Mouse (Mus musculus): Measurements from ENCODE around the gene Ckap2l.
A peak's percentile ranks its signal among the peaks of the same experiment; 100 is the strongest.

Gene Ckap2l

DNA sequence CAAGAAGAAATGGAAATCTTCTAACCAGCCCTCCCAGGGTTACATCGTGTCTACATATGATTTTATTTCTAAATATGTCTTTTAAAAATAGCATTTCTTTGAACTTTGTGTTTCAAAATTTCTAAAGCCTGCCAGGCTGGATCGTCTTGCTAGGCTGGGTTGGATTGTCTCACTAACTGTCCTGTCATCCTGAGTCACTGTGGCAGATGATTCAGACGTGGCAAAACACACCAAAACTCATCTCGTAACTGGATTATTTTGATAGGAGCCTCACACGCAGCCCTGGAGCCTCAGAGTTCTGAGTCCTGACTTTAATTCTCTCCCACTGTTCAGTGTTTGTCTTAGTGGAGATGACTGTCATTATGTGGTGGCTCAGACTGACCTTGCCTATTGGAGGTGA lies 33.9 kb downstream of the Ckap2l start:
- no peak for DNase-seq (ENCODE audit: low spot score)

DNA sequence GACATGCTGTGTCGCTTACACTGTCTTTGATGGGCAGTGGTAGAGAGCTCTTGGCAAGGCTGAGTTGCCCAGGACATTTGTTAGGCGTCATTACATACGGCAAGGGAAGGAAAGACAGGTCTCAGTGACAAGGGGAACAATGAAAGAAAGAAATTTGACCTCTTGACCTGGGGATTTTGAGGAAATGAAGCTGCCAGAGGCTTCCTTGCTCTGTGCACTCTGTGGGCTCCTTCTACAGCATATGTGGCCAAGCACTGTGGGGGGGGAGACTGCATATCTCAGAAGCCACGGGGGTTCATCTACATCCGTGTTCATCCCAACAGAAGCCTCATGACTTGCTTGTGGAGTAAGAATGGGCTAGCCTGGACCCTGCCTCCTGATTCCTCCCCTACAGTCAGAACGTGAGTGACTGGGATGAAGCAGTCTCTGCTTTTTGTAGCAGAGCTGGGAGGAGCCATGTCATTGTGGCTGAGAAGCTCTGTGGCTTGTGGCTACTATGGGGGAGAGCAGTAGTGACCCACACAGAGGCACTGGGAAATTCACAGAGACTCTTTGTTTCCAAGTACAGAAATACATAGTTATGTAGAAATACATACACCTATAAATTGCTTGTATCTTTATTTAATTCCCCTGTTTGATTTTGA lies 35.7 kb downstream of the Ckap2l start:
- no peak for DNase-seq (ENCODE audit: low spot score)

DNA sequence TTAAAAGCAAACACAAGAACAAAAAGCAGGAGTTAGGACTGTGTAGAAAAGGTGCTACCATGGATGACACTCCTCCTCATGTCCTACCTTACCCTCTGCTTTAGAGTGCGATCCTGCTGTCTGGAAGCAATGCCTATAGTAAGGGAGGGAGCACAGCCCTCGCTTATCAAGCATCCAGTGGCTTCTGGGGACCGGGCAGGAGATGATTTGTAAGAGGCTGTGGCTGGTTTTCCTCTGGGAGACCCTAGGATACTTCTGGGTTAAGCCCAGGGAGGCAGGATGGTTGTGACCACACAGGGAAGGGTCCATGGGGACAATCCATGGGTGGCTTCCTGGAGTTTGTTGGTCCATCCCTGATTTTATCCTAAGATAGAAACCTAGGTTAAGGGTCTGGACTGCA lies 36.4 kb downstream of the Ckap2l start:
- no peak for DNase-seq (ENCODE audit: low spot score)

DNA sequence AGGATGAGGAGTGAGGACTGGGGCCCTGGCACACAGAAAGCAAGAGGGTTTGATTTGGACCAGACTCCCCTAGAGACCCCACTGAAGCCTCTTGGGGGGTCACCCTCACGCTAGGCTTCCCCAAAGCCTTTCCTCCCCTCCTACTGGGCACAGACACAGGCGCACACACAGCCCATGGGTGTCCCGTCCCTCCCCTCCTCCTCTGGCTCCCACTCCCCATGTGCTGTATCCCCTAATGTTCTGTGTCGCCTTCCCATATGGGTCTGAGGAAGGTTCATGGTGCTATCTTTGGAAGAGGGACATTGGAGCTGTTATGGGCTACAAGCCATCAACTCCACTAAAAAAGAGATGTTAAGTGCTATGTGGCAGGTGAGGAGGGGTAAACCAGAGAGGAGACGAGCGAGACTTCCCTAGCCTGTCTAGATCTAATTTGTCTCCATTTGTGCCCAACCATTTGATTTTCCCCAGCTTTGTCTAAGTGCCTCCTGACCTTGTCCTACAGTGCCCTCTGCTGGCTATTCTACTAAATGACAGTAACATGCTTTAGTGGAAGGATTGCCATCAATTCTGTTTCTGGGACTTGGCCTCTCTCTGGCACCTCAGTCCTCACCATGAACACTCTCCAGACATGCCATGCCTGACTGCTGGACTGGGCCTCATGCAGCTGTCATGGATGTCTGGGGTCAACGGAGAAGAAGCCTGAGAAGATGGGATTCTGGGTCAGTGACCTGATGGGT lies 38.4 kb downstream of the Ckap2l start:
- peak; percentile 40 for DNase-seq (ENCODE audit: low spot score)

DNA sequence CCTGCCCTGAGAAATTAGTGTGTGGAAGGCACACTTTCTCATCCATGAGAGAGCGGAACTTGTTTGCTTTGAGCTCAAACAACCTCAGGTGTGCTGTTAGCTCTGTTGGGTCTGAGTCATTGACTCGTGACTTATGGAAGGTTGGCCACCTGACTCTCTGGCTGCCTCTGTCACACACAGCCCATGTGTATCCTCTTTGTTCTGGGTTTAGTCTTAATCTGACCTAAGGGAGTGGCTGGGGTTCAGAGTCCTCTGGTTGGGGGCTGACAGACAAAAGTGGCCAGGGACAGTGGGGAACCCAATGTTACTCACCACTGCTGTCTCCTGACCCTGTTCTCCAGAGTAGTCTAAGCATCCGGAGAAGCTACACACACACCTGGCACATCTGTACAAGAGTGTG lies 39.0 kb downstream of the Ckap2l start:
- no peak for DNase-seq (ENCODE audit: low spot score)

DNA sequence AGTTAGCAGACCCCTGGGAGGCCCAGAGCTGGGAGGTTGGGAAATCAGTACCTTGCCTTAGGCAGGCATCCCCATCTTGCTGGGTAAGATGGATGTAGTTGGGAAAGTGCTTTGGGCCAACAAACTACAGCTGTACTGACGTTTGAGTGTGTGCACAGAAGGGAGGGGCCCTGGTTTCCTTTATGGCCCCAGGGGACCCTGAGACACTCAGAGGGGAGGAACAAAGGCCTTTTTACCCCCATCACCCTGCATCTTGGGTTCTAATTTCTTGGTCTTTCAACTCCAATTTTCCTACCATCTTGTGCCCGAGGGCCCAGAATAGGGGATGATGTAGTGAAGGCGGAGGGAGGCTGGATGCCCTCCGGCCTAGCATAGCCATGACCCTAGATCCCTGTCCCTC lies 41.0 kb downstream of the Ckap2l start:
- no peak for DNase-seq (ENCODE audit: low spot score)

DNA sequence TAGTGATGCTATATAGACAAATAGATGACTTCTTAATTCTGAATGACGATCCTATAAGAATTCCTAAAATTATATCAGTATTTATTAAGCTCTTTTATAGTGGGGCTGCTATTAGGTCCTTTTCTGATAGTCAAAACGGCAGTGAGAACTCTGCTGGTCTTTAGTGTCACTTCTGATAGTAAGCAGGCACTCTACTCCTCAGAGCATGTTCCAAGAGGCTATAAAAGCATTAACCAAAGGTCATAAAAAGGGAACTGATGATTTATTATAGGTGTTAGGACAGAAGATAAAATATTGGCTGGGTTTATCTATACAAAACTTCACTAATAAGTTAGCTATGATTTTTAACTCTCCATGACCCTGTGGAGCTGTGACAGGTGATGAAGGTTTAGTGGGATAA lies 42.9 kb downstream of the Ckap2l start:
- DNase-seq (ENCODE audit: low spot score): no peak

DNA sequence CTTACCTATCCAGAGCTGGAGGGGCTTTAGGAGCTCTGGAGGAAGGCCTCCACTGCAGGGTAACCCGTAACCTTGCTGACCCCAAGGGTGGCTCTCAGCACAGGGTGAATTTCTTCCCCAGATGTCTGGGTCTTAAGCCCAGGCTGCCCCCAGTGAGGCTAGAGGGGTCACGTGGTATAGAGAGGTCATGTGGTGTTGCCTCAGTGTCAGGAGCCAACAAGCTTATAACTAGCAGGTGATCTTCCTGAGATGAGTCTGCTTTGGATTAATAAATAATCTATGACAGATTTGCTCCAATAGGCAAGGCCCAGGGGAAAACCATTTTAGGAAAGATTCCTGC lies 43.4 kb downstream of the Ckap2l start:
- no peak for DNase-seq (ENCODE audit: low spot score)

DNA sequence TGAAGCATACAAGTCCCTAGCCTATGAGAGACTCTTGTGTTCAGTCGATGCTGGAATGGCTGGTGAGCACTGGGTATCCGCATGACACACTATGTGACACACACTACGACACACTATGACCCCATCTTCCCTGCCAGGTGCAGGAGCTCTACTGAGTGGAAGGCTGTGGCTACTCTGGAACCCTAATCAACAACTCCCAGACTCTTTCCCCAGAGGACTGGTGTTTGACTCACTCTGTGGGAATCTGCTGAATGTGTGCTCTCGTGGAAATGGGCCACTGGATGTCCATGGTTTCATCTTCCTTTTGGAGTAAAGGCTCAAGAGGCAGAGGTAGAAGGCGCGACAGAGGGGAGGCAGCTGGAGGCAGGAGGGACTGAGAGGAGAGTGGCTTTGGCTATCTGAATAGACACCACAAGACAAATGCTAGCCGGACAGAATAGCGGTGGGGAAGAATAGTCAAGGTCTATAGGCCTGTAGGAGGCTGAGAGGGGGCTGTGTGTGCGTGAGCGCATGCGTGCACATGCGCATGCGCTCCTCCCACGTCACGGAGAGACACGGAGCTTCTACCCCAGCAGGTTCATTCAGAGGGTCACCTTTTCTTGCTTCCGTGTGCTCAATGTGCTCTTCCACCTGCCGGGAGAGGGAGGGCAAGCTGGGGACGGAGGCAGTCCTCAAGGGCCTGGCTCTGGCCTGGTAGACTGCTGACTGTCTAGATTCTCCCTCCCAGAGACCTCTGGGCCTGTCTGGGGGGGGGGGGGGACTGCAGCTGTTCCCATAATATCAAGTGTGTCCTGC lies 44.0 kb downstream of the Ckap2l start:
- DNase-seq (ENCODE audit: low spot score): no peak

DNA sequence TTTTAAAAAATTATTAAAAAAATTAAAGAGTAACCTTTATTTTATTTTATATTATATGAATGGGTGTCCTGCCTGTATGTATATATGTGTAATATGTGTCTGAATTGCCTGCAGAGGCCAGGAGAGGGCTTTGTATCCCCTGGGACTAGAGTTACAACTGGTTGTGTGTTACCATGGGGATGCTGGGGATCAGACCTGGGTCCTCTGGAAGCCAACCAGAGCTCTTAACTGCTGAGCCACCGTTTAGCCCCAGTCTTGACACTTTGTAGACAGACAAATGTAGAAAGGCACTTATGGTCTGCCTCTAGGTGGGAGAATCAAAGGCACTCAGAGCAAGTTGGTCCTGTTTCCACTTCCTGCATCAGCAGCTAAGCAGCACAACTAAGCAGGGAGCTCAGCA lies 47.7 kb downstream of the Ckap2l start:
- no peak for DNase-seq (ENCODE audit: low spot score)

DNA sequence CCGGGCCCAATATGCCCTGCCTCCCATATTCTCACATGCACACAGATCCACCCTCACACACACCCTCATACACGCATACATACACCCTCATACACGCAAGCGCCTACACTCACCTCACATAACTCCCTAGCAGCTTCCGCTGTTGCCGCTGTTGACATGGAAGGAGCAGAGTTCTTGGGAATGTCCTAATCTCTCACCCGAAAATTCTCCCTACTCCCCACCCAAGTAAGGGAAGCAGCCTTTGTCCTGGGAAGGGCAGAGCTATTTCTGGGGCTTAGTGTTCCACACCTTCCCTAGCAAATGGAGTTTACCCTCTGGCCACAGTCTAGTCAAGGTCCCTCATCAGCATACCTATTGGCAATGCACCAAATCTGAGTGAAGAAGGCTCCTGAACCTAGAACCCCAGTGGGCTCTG lies 49.3 kb downstream of the Ckap2l start:
- DNase-seq (ENCODE audit: low spot score): no peak

DNA sequence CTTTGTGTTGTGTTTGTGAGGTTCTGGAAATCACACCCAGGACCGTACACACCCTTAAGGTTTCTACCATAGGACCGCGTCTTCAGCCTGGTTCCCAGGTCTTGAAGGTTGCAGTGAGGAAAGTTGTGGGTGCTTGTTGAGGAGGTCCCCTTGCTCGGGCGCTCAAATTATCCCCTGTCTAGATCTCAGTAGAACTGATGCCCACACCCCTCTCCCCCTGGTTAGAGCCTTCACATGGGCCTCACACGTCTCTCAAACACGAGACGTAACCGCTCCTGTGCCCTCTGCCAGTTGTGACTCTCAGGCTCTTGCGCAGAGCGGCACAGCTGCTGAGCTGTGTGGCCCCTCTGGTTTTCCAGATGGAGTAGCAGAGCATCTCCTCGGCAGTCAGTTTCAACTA lies 50.1 kb downstream of the Ckap2l start:
- no peak for DNase-seq (ENCODE audit: low spot score)

DNA sequence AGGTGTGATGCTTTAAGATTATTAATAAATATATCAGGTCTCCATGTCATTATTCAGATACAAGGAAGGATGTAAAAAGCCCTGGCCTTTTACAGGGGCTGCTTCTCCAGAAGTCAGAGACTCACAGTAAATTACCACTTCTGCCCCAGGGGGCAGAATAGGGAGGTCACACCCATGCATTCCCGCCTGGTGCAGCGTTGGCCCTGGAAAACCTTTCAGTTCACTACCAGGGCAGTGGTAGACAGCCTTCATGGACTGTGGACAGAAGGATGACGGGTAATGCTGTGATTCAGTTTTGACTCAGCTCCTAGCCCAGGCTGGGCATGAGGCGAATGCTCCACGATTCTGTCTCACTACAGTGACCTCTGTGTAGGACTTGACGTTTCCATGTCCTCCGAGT lies 50.6 kb downstream of the Ckap2l start:
- no peak for DNase-seq (ENCODE audit: low spot score)

DNA sequence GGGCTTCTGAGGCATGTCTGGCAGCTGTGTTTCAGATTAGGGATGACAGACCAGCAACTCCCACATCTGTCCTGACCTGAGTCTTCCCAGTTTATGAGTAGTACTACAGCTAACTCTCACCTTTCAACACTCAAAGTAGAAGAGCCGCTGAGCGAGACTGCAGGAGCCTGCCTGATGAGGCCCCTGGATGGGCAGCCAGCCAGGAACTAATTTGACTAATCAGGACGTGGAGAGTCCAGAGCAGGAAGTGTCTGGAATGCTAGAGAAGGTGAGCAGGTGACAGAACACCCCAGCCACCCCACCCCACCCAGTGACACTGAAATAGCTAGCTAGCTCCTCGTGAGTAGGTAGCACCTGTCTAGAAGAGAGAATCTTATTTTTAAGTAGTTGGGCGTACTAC lies 51.4 kb downstream of the Ckap2l start:
- DNase-seq (ENCODE audit: low spot score): no peak

DNA sequence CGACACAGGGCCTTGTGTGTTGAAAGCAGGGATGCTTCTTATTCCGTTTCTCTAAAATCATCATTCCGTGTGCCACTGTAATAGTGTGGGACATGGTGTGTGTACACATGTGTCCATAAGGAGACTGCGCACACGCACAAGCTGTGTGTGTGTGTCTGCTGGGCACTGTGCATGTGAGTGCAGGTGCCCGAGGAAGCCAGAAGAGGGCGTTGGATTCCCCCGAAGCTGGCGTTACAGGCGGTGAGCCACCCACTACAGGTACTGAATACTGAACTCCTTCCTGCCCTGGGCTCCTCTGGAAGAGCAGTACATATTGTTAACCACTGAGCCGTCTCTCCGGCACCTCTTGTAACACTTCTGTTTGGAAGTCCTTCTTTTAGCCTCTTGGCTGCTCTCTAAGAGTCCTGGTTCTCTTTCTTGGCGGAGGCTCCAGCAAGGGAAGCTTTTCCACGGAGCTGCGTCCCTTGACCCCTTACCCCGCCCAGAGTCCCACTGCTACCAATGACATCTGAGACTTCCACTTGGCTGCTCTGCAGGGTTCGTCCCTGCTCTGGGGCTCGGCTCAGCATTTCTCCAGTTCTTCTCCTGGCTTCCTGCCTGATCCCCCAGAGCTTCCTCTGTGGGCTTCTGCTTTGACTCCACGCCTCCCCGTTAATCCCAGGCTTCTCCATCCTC lies 52.4 kb downstream of the Ckap2l start:
- no peak for DNase-seq (ENCODE audit: low spot score)

DNA sequence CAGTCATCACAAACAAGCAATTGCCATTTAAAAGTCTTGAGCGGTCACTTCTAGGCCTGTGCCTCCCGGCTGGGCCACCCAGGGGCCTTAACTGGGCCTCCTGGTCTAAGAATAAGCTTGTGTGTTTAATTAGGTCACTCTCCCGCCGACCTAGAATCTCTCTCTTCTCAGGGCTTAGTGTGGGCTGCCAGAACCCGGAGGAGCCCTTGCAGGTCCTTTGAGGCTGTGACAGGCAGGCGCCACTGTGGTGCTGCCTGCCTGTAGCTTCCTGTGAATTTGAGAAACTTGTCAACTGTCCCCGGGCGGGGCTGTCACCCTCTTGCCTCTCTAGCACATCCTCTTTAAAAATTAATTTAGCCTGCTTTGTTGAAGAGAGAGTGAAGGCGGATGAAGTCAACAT lies 53.2 kb downstream of the Ckap2l start:
- DNase-seq (ENCODE audit: low spot score): no peak

DNA sequence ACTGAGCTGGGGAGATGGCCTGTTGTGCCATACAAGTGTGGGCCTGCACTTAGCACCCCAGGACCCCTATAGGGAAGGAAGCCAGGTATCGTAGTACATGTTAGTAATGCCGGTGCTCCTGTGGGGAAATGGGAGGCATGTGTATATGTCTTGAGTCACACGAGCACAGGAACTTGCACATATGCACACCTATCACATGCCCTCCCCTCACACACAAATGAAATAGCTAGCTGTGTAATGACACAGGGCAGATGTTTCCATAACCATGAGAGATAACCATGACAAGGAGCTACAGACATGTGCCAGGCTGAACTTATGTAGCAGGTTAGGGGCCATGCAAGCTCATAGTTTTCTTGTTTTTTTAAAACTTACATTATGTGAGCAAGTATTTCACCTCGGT lies 54.0 kb downstream of the Ckap2l start:
- no peak for DNase-seq (ENCODE audit: low spot score)

DNA sequence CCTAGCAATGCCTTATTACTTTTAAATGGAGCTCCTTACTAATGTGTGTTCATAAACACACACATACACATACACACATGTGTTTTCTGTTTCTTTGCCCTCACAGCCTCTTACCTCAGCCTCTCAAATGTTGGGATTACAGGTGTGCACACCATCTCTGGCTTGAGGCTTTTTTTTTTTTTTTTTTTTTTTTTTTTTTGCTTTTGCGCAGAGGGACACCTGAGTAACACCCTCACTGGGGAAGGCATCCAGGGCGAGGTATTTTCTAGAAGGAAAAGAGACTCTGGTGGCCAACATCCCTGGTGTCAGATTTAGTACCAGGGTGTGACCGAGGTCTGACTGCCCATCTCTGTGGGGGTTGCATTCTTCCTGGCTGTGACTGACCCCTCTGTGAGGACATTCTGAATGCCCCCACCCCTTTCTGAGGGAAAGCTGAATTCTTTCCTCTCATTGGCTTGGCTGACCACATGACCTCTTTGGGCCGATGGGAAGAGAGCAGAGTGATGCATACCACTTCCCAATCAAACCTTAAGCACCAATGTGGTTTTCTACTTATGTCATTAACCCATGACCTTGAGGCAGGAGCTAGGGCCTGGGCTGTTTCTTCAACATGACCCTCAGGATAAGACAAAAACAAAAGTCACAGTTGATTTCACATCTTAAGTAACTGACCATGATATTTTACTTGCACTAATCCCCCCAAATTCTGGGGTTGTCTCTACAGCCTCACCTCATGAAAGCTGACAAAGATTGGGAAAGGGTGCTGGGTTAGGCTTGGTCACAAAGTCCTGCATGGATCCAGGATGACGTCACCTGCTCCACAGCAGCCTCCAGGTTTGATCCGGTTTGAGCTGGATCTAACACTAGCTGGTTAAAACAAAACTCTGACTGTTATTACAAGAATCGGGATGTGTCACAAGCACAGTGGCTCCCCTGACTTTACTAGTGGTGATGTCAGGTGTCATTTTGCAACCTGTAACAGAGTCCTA lies 54.9 kb downstream of the Ckap2l start:
- DNase-seq (ENCODE audit: low spot score): no peak

DNA sequence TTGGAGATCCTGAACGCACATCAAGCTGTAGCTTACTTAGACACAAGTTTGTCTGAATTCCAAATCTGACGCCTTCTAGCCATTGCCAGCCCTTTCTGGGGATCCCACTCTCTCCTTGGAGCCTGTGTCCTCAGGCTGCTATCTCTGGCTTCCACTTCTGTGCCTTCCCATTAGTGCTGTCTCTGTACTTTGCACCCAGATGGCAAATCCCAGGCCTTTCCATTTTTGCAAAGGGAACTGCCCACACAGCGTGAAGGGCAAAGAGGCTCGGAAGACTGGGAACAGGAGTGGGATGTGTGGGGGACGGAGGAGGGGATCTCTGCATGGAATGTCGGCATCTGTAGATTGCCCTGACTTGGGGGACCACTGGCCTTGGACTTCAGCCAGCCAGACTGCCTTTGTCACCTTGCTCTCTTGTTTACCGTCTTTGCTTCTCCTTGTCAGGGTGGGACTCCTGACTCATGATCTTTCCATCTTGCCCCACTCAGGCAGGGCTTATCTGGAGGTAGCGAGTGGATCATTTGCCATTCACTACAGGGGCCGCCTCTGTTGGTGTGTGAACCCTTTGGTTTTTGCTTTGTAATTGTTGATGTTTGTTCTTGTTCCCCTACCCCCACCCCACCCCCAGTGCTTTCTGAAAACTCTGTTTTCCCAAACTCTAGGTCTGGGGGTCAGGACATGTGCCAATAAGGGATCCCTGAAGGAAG lies 56.1 kb downstream of the Ckap2l start:
- DNase-seq (ENCODE audit: low spot score): no peak

DNA sequence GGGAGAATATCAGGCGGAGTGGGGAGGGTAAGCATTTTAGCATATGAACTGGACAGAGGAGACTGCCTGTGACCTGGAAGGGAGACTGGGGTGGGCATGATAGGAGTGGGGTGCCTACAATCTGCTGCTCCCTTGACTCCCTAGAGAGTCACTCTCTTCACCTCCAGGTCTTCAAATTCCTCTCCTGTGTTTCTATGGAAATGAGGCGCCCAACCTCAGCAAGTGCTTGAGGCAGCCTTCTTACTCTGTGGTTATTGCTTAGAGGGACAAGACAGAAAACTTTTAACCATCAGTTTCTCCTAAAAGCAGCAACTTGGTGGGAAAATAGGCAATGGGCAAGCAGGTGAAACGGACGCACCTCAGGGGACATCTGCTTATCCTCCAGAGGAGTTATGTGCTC lies 60.5 kb downstream of the Ckap2l start:
- no peak for DNase-seq (ENCODE audit: low spot score)

DNA sequence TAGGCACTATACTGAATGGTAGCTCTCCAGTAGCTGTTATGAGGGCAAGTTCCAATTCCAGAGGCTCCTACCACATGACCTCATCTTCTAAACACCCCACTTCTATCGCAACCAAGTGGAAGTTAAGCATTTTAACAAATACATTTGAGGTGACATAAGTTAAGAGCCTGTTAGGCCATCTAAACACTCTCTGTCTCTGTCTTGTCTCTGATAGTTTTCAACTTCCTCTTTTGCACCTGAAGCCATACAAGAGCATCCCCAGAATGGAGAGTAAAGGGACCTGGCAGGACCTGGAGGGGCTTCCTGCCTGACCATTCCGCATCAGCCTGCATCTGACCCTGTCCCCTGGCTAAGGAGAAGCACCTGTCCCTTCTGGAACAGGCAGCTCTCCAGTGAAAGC lies 62.3 kb downstream of the Ckap2l start:
- no peak for DNase-seq (ENCODE audit: low spot score)
